Comparison of ENCODE assay signal across 13 mouse cellular contexts in genomic region chr7:133537366-133537765, GRCm38 (mm10).
"Had no signal": no experiment of that assay in that cellular context is flagged by ENCODE, and none has a peak within 500 bp of the region (broad histone marks: within the 10 kb centered on the region; RNA-seq: fewer than 3 reads in every experiment).

No protein-coding gene starts in this region.

- H3K4me2 ChIP-seq: liver, embryonic 11.5 days; liver, embryonic 15.5 days; midbrain, embryonic 12.5 days; neural tube, embryonic 13.5 days had no signal

- ATAC-seq: intestine, embryonic 16.5 days; midbrain, embryonic 16.5 days had no signal

- H3K27me3 ChIP-seq: liver, embryonic 15.5 days; midbrain, embryonic 12.5 days; neural tube, embryonic 13.5 days had no signal

- H3K27ac ChIP-seq: left cerebral cortex, adult 2 months; limb, embryonic 10.5 days; liver, embryonic 15.5 days; midbrain, embryonic 12.5 days; neural tube, embryonic 13.5 days; stomach, postnatal 0 days had no signal

- H3K4me1 ChIP-seq: limb, embryonic 10.5 days; liver, embryonic 15.5 days; midbrain, embryonic 12.5 days; neural tube, embryonic 13.5 days had no signal

- H3K9me3 ChIP-seq: limb, embryonic 10.5 days; liver, embryonic 15.5 days; midbrain, embryonic 12.5 days; neural tube, embryonic 13.5 days had no signal

- H3K9ac ChIP-seq: liver, embryonic 15.5 days; midbrain, embryonic 12.5 days; neural tube, embryonic 13.5 days had no signal

- DNase-seq: lung, adult 2 months; lung, postnatal 14 days; right cerebral cortex, adult 18-20 months; right cerebral cortex, postnatal 25 days had no signal

- H3K4me3 ChIP-seq: left cerebral cortex, adult 2 months; limb, embryonic 10.5 days; liver, embryonic 15.5 days; midbrain, embryonic 12.5 days; neural tube, embryonic 13.5 days had no signal

- H3K36me3 ChIP-seq: limb, embryonic 10.5 days; liver, embryonic 15.5 days; midbrain, embryonic 12.5 days; neural tube, embryonic 13.5 days had no signal
